Mouse (Mus musculus) embryonic stem cell, embryonic (primary cell): ENCODE measurements around the gene Tmem116.

ENCODE experiments used
- CTCF ChIA-PET, 4 experiments: fragments of 300-600 bp in 2 of 4; fragments of 350-600 bp in 2 of 4; sonication (Branson Sonifier 250); formaldehyde crosslinking; loops; one replicate each; lab custom pipeline; 2022; ENCODE audit warnings: inconsistent platforms in 2 of 4; lab: Charles Lee
- POLR2A ChIA-PET, 4 experiments: fragments of 300-600 bp in 2 of 4; fragments of 350-600 bp in 2 of 4; sonication (Branson Sonifier 250); formaldehyde crosslinking; loops; one replicate each; lab custom pipeline; 2022; ENCODE audit warnings: antibody characterized with exemption in 4 of 4, inconsistent platforms in 1 of 4; lab: Charles Lee

Tmem116 gene

GRCm38 (mm10) chr5:121452906-121453305 lies 1.2 kb downstream of the Tmem116 start:
- CTCF ChIA-PET, result interaction anchor here (0.6 to 2.0 kb wide), 6 partner anchors 10 to 691 kb away, joined by 3 to 4 read pairs (median 3); no protein-coding TSS in a partner anchor
- POLR2A ChIA-PET, result interaction anchor here in 3 of 4 experiments (0.7 to 6.1 kb wide), 28 partner anchors 9 to 436 kb away, joined by 3 to 46 read pairs (median 4); partner anchors contain the start of genes Adam1b (in 1 of the 3) and Rpl6 (in 1 of the 3)

GRCm38 (mm10) chr5:121453743-121454502 lies 2.2 kb downstream of the Tmem116 start:
- ChIA-PET CTCF (interaction anchor here in 1 of 4 experiments (1.1 to 2.0 kb wide), 2 partner anchors 24 to 152 kb away, joined by 3 to 4 read pairs; no protein-coding TSS in a partner anchor), POLR2A (interaction anchor here in 2 of 4 experiments (0.7 to 6.1 kb wide), 19 partner anchors 8 to 250 kb away, joined by 3 to 46 read pairs (median 4); partner anchors contain the start of genes Naa25 (in 1 of the 2) and Rpl6 (in 1 of the 2))

- POLR2A ChIA-PET, result interaction anchor here in 2 of 4 experiments (0.6 to 6.1 kb wide), 6 partner anchors 8 to 186 kb away, joined by 3 to 46 read pairs (median 5); no protein-coding TSS in a partner anchor
- CTCF ChIA-PET, result interaction anchor here in 1 of 4 experiments (1.1 kb wide), 1 partner anchor 151 kb away, joined by 3 read pairs; no protein-coding TSS in a partner anchor
Observed at GRCm38 (mm10) chr5:121454503-121454782, 2.8 kb downstream of the Tmem116 start.

GRCm38 (mm10) chr5:121455510-121456265 lies 4.0 kb downstream of the Tmem116 start:
- POLR2A ChIA-PET, result interaction anchor here (0.6 to 6.1 kb wide), 18 partner anchors 8 to 692 kb away, joined by 3 to 46 read pairs (median 3); partner anchors contain the start of gene Naa25 (in 1 of the 4)
- CTCF ChIA-PET, result interaction anchor here in 3 of 4 experiments (0.6 to 1.1 kb wide), 7 partner anchors 22 to 824 kb away, joined by 3 to 6 read pairs (median 3); no protein-coding TSS in a partner anchor

- CTCF ChIA-PET, result no interaction called here
- POLR2A ChIA-PET, result interaction anchor here in 3 of 4 experiments (0.7 to 3.4 kb wide), 7 partner anchors 9 to 64 kb away, joined by 3 to 30 read pairs (median 10); partner anchors contain the start of genes Erp29 (in 2 of the 3), Tmem116 (in 2 of the 3) and Naa25 (in 1 of the 3)
Observed at GRCm38 (mm10) chr5:121461339-121462170, 9.9 kb downstream of the Tmem116 start.

GRCm38 (mm10) chr5:121462171-121462502 lies 10.4 kb downstream of the Tmem116 start:
- POLR2A ChIA-PET, result interaction anchor here in 3 of 4 experiments (0.7 to 3.4 kb wide), 7 partner anchors 10 to 65 kb away, joined by 3 to 30 read pairs (median 10); partner anchors contain the start of genes Erp29 (in 2 of the 3), Tmem116 (in 2 of the 3) and Naa25 (in 1 of the 3)

GRCm38 (mm10) chr5:121462967-121463366 lies 11.3 kb downstream of the Tmem116 start:
- POLR2A ChIA-PET, result interaction anchor here in 3 of 4 experiments (0.6 to 3.4 kb wide), 19 partner anchors 8 to 1178 kb away, joined by 3 to 30 read pairs (median 5); partner anchors contain the start of genes Erp29 (in 2 of the 3), Naa25 (in 2 of the 3) and Tmem116 (in 2 of the 3)
- CTCF ChIA-PET, result interaction anchor here in 2 of 4 experiments (0.5 to 1.4 kb wide), 9 partner anchors 10 to 631 kb away, joined by 3 to 16 read pairs (median 5); no protein-coding TSS in a partner anchor

More at GRCm38 (mm10) chr5:121462171-121462502, 10.4 kb downstream of the Tmem116 start:
- CTCF ChIA-PET, result interaction anchor here in 1 of 4 experiments (1.4 kb wide), 1 partner anchor 14 kb away, joined by 4 read pairs; no protein-coding TSS in a partner anchor

- CTCF ChIA-PET, result interaction anchor here in 2 of 4 experiments (0.5 to 1.4 kb wide), 12 partner anchors 9 to 831 kb away, joined by 3 to 16 read pairs (median 4); no protein-coding TSS in a partner anchor
- POLR2A ChIA-PET, result interaction anchor here in 3 of 4 experiments (0.6 to 3.4 kb wide), 21 partner anchors 8 to 1179 kb away, joined by 3 to 30 read pairs (median 5); partner anchors contain the start of genes Erp29 (in 3 of the 3), Naa25 (in 2 of the 3) and Tmem116 (in 2 of the 3)
Observed at GRCm38 (mm10) chr5:121463601-121464250, 12.0 kb downstream of the Tmem116 start.

GRCm38 (mm10) chr5:121469566-121469965 lies 17.9 kb downstream of the Tmem116 start:
- ChIA-PET POLR2A (interaction anchor here in 2 of 4 experiments (0.6 to 1.9 kb wide), 5 partner anchors 8 to 258 kb away, joined by 3 to 5 read pairs (median 5); partner anchors contain the start of gene Naa25 (in 1 of the 2)), CTCF (no interaction called here)

GRCm38 (mm10) chr5:121472411-121472810 lies 20.7 kb downstream of the Tmem116 start:
- ChIA-PET POLR2A (interaction anchor here in 3 of 4 experiments (0.6 to 4.8 kb wide), 32 partner anchors 9 to 364 kb away, joined by 3 to 46 read pairs (median 4); partner anchors contain the start of genes Naa25 (in 3 of the 3), Erp29 (in 2 of the 3), Tmem116 (in 2 of the 3) and Acad12 (in 1 of the 3)), CTCF (interaction anchor here in 3 of 4 experiments (0.5 to 1.4 kb wide), 9 partner anchors 9 to 792 kb away, joined by 3 to 6 read pairs (median 4); no protein-coding TSS in a partner anchor)

GRCm38 (mm10) chr5:121474610-121475009 lies 22.9 kb downstream of the Tmem116 start:
- CTCF ChIA-PET, result interaction anchor here in 2 of 4 experiments (0.6 to 1.4 kb wide), 5 partner anchors 18 to 158 kb away, joined by 3 to 4 read pairs (median 3); no protein-coding TSS in a partner anchor
- POLR2A ChIA-PET, result interaction anchor here in 2 of 4 experiments (0.9 to 4.8 kb wide), 9 partner anchors 12 to 83 kb away, joined by 3 to 46 read pairs (median 3); partner anchors contain the start of genes Adam1b (in 1 of the 2), Erp29 (in 1 of the 2), Naa25 (in 1 of the 2) and Tmem116 (in 1 of the 2)

GRCm38 (mm10) chr5:121476040-121476439 lies 24.3 kb downstream of the Tmem116 start:
- ChIA-PET POLR2A (interaction anchor here in 1 of 4 experiments (0.7 to 4.6 kb wide), 4 partner anchors 20 to 261 kb away, joined by 3 to 46 read pairs (median 8); partner anchors contain the start of genes Erp29 and Tmem116), CTCF (interaction anchor here in 1 of 4 experiments (1.1 kb wide), 1 partner anchor 156 kb away, joined by 3 read pairs; no protein-coding TSS in a partner anchor)

GRCm38 (mm10) chr5:121477680-121478079 lies 26.0 kb downstream of the Tmem116 start:
- POLR2A ChIA-PET, result interaction anchor here in 3 of 4 experiments (0.6 to 2.1 kb wide), 14 partner anchors 9 to 258 kb away, joined by 3 to 12 read pairs (median 4); partner anchors contain the start of genes Erp29 (in 2 of the 3), Naa25 (in 2 of the 3), Tmem116 (in 2 of the 3) and Trafd1 (in 1 of the 3)
- CTCF ChIA-PET, result interaction anchor here (0.5 to 1.9 kb wide), 52 partner anchors 10 to 851 kb away, joined by 3 to 34 read pairs (median 3); partner anchors contain the start of genes Adam1b (in 1 of the 4), Erp29 (in 1 of the 4), Naa25 (in 1 of the 4) and Oas1g (in 1 of the 4)

- POLR2A ChIA-PET, result interaction anchor here in 1 of 4 experiments (0.6 kb wide), 1 partner anchor 110 kb away, joined by 9 read pairs; no protein-coding TSS in a partner anchor
- CTCF ChIA-PET, result interaction anchor here in 3 of 4 experiments (0.5 to 0.6 kb wide), 5 partner anchors 14 to 281 kb away, joined by 3 to 9 read pairs (median 5); no protein-coding TSS in a partner anchor
Observed at GRCm38 (mm10) chr5:121484801-121485200, 33.1 kb downstream of the Tmem116 start.

GRCm38 (mm10) chr5:121493305-121493704 lies 41.6 kb downstream of the Tmem116 start:
- POLR2A ChIA-PET, result interaction anchor here in 2 of 4 experiments (0.6 to 1.2 kb wide), 5 partner anchors 10 to 282 kb away, joined by 3 to 8 read pairs (median 3); partner anchors contain the start of genes Adam1a (in 1 of the 2), Adam1b (in 1 of the 2) and Gm42878 (in 1 of the 2)
- CTCF ChIA-PET, result interaction anchor here in 2 of 4 experiments (0.6 to 0.8 kb wide), 2 partner anchors 19 to 145 kb away, joined by 3 read pairs; no protein-coding TSS in a partner anchor
